Mouse (Mus musculus): ENCODE data around the gene Ccl5. TPM values are rescaled to one million over a fixed set of nuclear protein-coding genes. Genes with fewer than 3 reads are reported as not detected.
"Not testable (repeated sequence)": the region's sequence is repeated elsewhere in the genome, so short reads cannot be mapped to it uniquely, and the experiment has no call there.

The Ccl5 gene
- polyA plus RNA-seq, 1 experiment from 2014 or later = not detected

- WGBS = 79% methylated on average over 6 of the region's 6 CpGs
- no peaks in the 10 kb centered on the region for H3K4me1 ChIP-seq (replicated peaks)
- no peaks in the 10 kb centered on the region for H3K9me3 ChIP-seq
- H3K36me3 ChIP-seq = no peaks in the 10 kb centered on the region
- ATAC-seq (ENCODE audit: low read depth) = no peak
- H3K27me3 ChIP-seq = no peaks in the 10 kb centered on the region
- H3K27ac ChIP-seq (replicated peaks) = no peak overlapping the region
- H3K9ac ChIP-seq = no peak overlapping the region
- H3K4me2 ChIP-seq = no peak overlapping the region
- no peak overlapping the region for H3K4me3 ChIP-seq
Measured at GRCm38 (mm10) chr11:83562311-83562887, 32.1 kb upstream of the Ccl5 start.

GRCm38 (mm10) chr11:83560405-83560804 lies 30.1 kb upstream of the Ccl5 start:
- Histone ChIP-seq H3K27me3 (no peaks in the 10 kb centered on the region), H3K4me3 (no peak overlapping the region), H3K9ac (no peak overlapping the region), H3K4me2 (no peak overlapping the region), H3K9me3 (no peaks in the 10 kb centered on the region), H3K4me1 (replicated peaks) (no peaks in the 10 kb centered on the region), H3K27ac (replicated peaks) (no peak overlapping the region), H3K36me3 (no peaks in the 10 kb centered on the region)
- 70% methylated on average over 6 of the region's 6 CpGs for WGBS
- no peak for ATAC-seq (ENCODE audit: low read depth)

GRCm38 (mm10) chr11:83557074-83557473 lies 26.8 kb upstream of the Ccl5 start:
- Histone ChIP-seq H3K27me3 (no peaks in the 10 kb centered on the region), H3K9me3 (no peaks in the 10 kb centered on the region), H3K4me3 (no peak overlapping the region), H3K9ac (no peak overlapping the region), H3K4me1 (replicated peaks) (no peaks in the 10 kb centered on the region), H3K4me2 (no peak overlapping the region), H3K27ac (replicated peaks) (no peak overlapping the region), H3K36me3 (no peaks in the 10 kb centered on the region)
- no peak for ATAC-seq (ENCODE audit: low read depth)
- WGBS = 53% methylated on average over 10 of the region's 10 CpGs

- Histone ChIP-seq H3K27ac (replicated peaks) (no peak overlapping the region), H3K9ac (no peak overlapping the region), H3K4me1 (replicated peaks) (no peaks in the 10 kb centered on the region), H3K27me3 (no peaks in the 10 kb centered on the region), H3K36me3 (no peaks in the 10 kb centered on the region), H3K9me3 (no peaks in the 10 kb centered on the region), H3K4me2 (no peak overlapping the region), H3K4me3 (no peak overlapping the region)
- WGBS = 29% methylated on average over 8 of the region's 8 CpGs
- ATAC-seq (ENCODE audit: low read depth) = peak; percentile 63; the same call in 1 of the 2 replicates
Measured at GRCm38 (mm10) chr11:83556085-83556781, 25.9 kb upstream of the Ccl5 start.

DNA sequence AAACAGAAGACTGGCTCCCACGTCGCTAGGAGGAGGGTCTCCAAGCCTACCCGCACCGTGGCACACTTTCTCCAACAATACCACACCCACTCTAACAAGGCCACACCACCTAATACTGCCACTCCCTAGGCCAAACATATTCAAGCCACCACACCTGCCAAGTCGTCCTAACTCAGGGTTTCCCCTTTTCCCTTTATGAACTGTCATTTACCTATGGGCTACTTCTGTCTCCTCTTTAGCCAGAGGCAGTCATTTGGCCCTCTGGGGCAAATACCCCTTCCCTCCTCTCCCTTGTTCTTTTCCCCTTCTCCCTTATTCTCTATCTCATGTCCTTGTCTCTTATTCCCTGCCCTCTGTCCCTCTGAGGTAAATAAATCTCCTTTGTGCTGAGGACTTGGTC lies 21.4 kb upstream of the Ccl5 start:
- Histone ChIP-seq H3K4me2 (no peak overlapping the region), H3K36me3 (no peaks in the 10 kb centered on the region)

GRCm38 (mm10) chr11:83551037-83551436 lies 20.7 kb upstream of the Ccl5 start:
- not testable (repeated sequence) for H3K27me3 ChIP-seq; H3K9ac ChIP-seq; H3K4me2 ChIP-seq; ATAC-seq (ENCODE audit: low read depth); H3K27ac ChIP-seq (replicated peaks); H3K4me3 ChIP-seq; H3K9me3 ChIP-seq; H3K4me1 ChIP-seq (replicated peaks); H3K36me3 ChIP-seq
- WGBS = 87% methylated on average over 7 of the region's 7 CpGs

More for the DNA sequence above, 21.4 kb upstream of the Ccl5 start:
- Histone ChIP-seq H3K27me3 (no peaks in the 10 kb centered on the region), H3K4me3 (no peak overlapping the region), H3K9ac (no peak overlapping the region), H3K9me3 (no peaks in the 10 kb centered on the region), H3K27ac (replicated peaks) (no peak overlapping the region), H3K4me1 (replicated peaks) (no peaks in the 10 kb centered on the region)
- ATAC-seq (ENCODE audit: low read depth) = no peak
- 91% methylated on average over 5 of the region's 5 CpGs for WGBS

GRCm38 (mm10) chr11:83550186-83550632 lies 19.9 kb upstream of the Ccl5 start:
- Histone ChIP-seq H3K4me1 (replicated peaks) (no peaks in the 10 kb centered on the region), H3K27me3 (no peaks in the 10 kb centered on the region), H3K9ac (no peak overlapping the region), H3K27ac (replicated peaks) (no peak overlapping the region), H3K9me3 (no peaks in the 10 kb centered on the region), H3K36me3 (no peaks in the 10 kb centered on the region), H3K4me3 (no peak overlapping the region), H3K4me2 (no peak overlapping the region)
- WGBS = 93% methylated on average over 5 of the region's 5 CpGs
- ATAC-seq (ENCODE audit: low read depth) = no peak

DNA sequence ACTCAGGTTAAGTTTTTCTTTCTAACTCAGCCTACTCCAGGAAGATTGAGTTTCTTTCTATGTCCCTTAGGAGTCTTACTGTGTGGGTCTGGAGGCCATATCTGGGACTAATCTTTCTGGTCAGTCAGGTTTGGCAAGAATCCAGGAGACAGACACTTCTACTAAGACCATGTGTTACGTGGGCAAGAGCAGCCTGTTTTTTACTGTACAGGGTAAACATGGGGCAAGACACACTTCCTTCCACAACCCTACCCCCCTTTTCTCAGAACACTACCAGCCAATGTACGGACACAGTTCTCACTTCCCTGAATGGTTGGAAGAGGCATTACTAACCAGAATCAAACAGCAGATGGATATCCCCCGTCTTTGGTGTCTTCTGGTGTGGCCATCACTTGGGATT lies 13.9 kb upstream of the Ccl5 start:
- no peak for ATAC-seq (ENCODE audit: low read depth)
- H3K27me3 ChIP-seq = no peaks in the 10 kb centered on the region
- no peak overlapping the region for H3K4me3 ChIP-seq
- no peaks in the 10 kb centered on the region for H3K4me1 ChIP-seq (replicated peaks)
- no peaks in the 10 kb centered on the region for H3K9me3 ChIP-seq
- WGBS = 71% methylated on average over 3 of the region's 3 CpGs
- H3K27ac ChIP-seq (replicated peaks) = no peak overlapping the region
- H3K9ac ChIP-seq = no peak overlapping the region
- no peaks in the 10 kb centered on the region for H3K36me3 ChIP-seq
- no peak overlapping the region for H3K4me2 ChIP-seq

DNA sequence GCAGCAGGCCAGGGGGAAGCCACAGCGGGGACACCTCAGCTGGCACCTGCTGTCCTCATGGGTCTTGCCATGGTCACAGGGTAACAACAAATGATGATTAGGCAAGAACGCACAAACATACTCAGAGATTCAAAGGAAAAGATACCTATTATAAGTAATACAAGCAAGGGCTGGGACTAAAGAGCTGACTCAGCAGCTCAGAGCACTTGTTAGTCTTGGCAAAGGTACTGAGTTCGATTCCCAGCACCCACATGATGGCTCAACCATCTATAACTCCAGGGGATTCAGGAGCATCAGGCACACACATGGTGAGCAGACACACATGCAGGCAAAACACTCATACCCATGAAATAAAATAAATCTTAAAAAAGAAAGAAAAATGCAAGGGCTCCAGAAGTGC lies 11.1 kb upstream of the Ccl5 start:
- Histone ChIP-seq H3K9me3 (no peaks in the 10 kb centered on the region), H3K9ac (no peak overlapping the region), H3K27ac (replicated peaks) (no peak overlapping the region), H3K36me3 (no peaks in the 10 kb centered on the region), H3K4me1 (replicated peaks) (no peaks in the 10 kb centered on the region), H3K4me3 (no peak overlapping the region), H3K27me3 (no peaks in the 10 kb centered on the region), H3K4me2 (no peak overlapping the region)
- 86% methylated on average over 3 of the region's 3 CpGs for WGBS
- ATAC-seq (ENCODE audit: low read depth) = no peak

DNA sequence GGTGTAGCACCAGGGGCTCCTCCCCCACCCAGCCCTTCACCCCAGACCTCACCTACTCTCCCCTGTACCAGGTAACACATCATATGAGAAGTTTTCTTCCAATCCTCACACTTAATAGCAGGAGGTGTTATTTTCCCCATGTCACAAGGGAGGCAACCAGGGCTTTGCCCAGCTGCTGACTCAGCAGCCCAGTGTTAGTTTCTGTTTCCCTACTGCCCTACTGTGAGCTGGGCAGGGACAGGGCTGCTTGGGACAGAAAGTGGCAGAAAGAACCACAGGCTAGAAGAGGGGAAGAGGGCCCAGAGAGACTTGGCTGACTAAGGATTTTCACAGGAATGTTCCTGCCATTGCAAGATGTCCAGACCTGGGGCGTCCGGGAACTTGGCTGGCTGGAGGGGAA lies 10.6 kb upstream of the Ccl5 start:
- no peaks in the 10 kb centered on the region for H3K27me3 ChIP-seq
- no peaks in the 10 kb centered on the region for H3K4me1 ChIP-seq (replicated peaks)
- no peak overlapping the region for H3K4me3 ChIP-seq
- H3K9me3 ChIP-seq = no peaks in the 10 kb centered on the region
- no peak overlapping the region for H3K9ac ChIP-seq
- H3K27ac ChIP-seq (replicated peaks) = no peak overlapping the region
- WGBS = 78% methylated on average over 2 of the region's 2 CpGs
- H3K36me3 ChIP-seq = no peaks in the 10 kb centered on the region
- no peak for ATAC-seq (ENCODE audit: low read depth)
- no peak overlapping the region for H3K4me2 ChIP-seq

DNA sequence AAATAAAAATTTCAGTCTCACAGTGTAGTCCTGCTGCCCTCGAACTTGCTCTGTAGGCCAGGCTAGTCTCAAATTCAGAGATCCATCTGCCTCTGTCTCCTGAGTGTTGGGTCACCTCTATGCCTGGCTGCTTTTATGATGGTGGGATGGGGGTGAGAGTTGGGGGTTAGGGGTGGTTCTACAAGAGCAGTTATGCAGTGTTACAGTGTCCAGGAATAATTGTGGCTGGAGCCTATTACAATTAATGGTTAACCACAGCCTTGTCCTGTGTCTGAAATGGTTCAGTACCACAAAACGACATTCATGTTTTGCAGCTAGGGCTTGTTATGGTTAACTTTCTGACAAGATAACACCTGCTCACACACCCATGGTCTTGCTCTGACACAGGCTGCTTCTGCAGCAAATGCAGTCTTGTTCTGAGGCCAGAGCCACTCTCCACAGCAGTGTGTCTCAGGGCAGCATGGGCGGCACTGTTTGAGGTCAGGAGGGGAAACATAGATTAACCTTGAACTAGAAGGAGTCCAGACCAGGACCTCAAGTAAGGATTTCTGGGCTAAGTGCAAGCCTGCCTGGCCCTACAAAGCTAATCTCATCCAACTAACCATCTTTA lies 8.5 kb upstream of the Ccl5 start:
- no peak for ATAC-seq (ENCODE audit: low read depth)
- H3K9ac ChIP-seq = no peak overlapping the region
- H3K4me3 ChIP-seq = no peak overlapping the region
- H3K9me3 ChIP-seq = no peaks in the 10 kb centered on the region
- peaks cover 11% of the 10 kb centered on the region for H3K4me1 ChIP-seq (replicated peaks)
- no peaks in the 10 kb centered on the region for H3K27me3 ChIP-seq
- whole genome bisulfite sequencing = 86% methylated on average over 3 of the region's 3 CpGs
- no peaks in the 10 kb centered on the region for H3K36me3 ChIP-seq
- no peak overlapping the region for H3K27ac ChIP-seq (replicated peaks)
- no peak overlapping the region for H3K4me2 ChIP-seq

DNA sequence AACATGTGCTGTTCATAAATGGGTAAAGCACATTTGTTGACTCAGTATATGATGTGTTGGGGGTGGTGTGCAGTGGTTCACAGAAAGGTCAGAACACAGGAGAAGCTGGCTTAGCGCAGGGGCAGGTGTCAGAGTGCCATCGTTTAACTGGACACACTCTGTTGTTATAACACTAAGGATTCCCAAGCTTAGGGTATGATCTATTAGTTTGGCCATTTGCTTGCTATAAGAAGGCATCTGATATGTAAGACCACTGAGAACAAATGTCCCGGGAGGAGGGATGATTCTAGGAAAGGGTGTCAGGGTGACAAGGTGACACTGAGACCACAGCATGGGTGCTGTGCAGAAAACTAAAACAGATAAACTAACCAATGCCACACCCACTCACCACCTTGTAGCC lies 6.5 kb upstream of the Ccl5 start:
- Histone ChIP-seq H3K9ac (no peak overlapping the region), H3K36me3 (no peaks in the 10 kb centered on the region), H3K9me3 (no peaks in the 10 kb centered on the region), H3K27me3 (no peaks in the 10 kb centered on the region), H3K4me1 (replicated peaks) (peaks cover 11% of the 10 kb centered on the region), H3K27ac (replicated peaks) (no peak overlapping the region), H3K4me3 (no peak overlapping the region), H3K4me2 (no peak overlapping the region)
- no peak for ATAC-seq (ENCODE audit: low read depth)
- WGBS = 79% methylated on average over 3 of the region's 3 CpGs
